Mouse (Mus musculus): ENCODE measurements at regions not wholly inside any gene's neighbourhood (a gene's known extent, or its start where the extent isn't known, plus 50 kb on each side); places are given as distances from the start of the nearest gene placed in this dataset.

GRCm38 (mm10) chr5:91696532-91696931, 179.1 kb downstream of the Parm1 start:
- DNase-seq (ENCODE audit: low read depth, low spot score): no peak

GRCm38 (mm10) chr5:91695632-91696031, 178.2 kb downstream of the Parm1 start:
- DNase-seq (ENCODE audit: low read depth, low spot score): no peak

- peak; percentile 32 for DNase-seq (ENCODE audit: low read depth, low spot score)
These were observed 175.9 kb downstream of the Parm1 start for GRCm38 (mm10) chr5:91693277-91693676.

DNA sequence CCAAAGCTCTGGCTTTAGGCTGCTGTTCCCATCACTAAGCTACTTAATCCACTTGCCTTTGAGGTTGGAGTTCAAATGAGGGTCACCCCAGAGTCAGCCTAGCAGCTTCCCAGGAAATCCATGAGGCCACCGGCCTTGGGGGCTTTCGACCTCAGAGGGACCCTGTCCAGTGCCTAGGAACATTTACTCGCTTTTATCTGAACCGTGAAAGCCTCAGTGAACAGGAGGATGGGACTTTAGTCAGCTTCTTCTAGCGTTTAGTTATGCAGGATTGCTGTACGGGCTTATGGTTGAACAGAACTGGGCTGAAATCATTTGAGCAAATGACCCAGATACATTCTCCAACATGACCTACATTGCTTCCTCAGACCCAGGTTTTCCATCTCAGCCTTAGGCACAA, 174.9 kb downstream of the Parm1 start:
- DNase-seq (ENCODE audit: low read depth, low spot score): peak; percentile 57

DNA sequence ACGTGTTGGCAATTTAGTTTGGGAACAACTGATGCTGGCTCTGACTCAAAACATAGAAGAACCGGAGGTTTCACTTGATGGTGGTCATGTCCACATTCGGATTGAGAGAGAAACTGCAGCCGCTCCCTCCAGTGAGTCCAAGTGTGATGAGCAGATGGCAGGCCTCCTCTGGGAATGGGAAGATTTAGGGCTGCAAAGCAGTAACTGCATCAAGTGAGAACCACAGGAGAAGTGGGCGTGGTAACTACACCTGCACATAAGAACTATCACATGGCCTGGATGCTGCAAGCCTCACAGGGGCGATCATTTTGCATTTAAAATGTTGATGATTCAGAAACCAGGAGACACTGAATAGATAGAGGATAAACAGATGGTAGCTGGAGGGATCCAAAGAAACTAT, 161.3 kb downstream of the Parm1 start:
- DNase-seq (ENCODE audit: low read depth, low spot score): peak; percentile 54

All from brain, adult 2 months (tissue).